ENCODE assay signal across 7 mouse cellular contexts in genomic region chr7:140955758-140956555, GRCm38 (mm10). TPM values are rescaled to one million over a fixed set of nuclear protein-coding genes. Genes with fewer than 3 reads are reported as not detected.
DNase-seq lines count a peak whose midpoint lies in the region; ATAC-seq lines count a peak whose summit lies in the region.

Gm45717 (minus strand) TSS chr7:140955937.
Ifitm2 (minus strand) TSS chr7:140955987.

- no peaks in the 10 kb centered on the region for H3K27me3 ChIP-seq in hindbrain, embryonic 15.5 days
- no peaks in the 10 kb centered on the region for H3K27me3 ChIP-seq in limb, embryonic 13.5 days
- peaks cover 12% of the 10 kb centered on the region; the same call in 1 of the 2 replicates for H3K27me3 ChIP-seq in midbrain, embryonic 13.5 days

- 0 out of 2 replicates have a peak within 1 kb of the TSS, but pooled peaks have one; percentile 15 for H3K27ac ChIP-seq in hindbrain, embryonic 15.5 days (replicated peaks)
- peak within 1 kb of the TSS; percentile 99 for H3K27ac ChIP-seq in limb, embryonic 13.5 days
- H3K27ac ChIP-seq in midbrain, embryonic 13.5 days, result no peak within 1 kb of the TSS

- peaks cover 15% of the 10 kb centered on the region; the same call in 1 of the 2 replicates for H3K4me1 ChIP-seq in hindbrain, embryonic 15.5 days (replicated peaks)
- peaks cover 61% of the 10 kb centered on the region for H3K4me1 ChIP-seq in limb, embryonic 13.5 days
- H3K4me1 ChIP-seq in midbrain, embryonic 13.5 days (replicated peaks), result peaks cover 25% of the 10 kb centered on the region

- no peaks in the 10 kb centered on the region for H3K36me3 ChIP-seq in hindbrain, embryonic 15.5 days
- peaks cover 13% of the 10 kb centered on the region for H3K36me3 ChIP-seq in limb, embryonic 13.5 days
- no peaks in the 10 kb centered on the region for H3K36me3 ChIP-seq in midbrain, embryonic 13.5 days

- H3K9ac ChIP-seq in hindbrain, embryonic 15.5 days, result peak within 1 kb of the TSS; percentile 34
- H3K9ac ChIP-seq in limb, embryonic 13.5 days, result peak within 1 kb of the TSS; percentile 82
- H3K9ac ChIP-seq in midbrain, embryonic 13.5 days (replicated peaks), result peak within 1 kb of the TSS; percentile 56

- 0 out of 2 replicates have a peak, but pooled peaks have one; percentile 57 for ATAC-seq in hindbrain, embryonic 15.5 days (ENCODE audit: low FRiP score, low read depth)
- ATAC-seq in limb, embryonic 13.5 days (ENCODE audit: low FRiP score, low read depth), result peak; percentile 90
- ATAC-seq in midbrain, embryonic 13.5 days, result peak; percentile 59; the same call in 1 of the 2 replicates

- peak; percentile 79 for DNase-seq in Muller cell, postnatal 12 days (ENCODE audit: inconsistent ontology term)
- DNase-seq in brain, adult 2 months (ENCODE audit: low read depth, low spot score), result peak; percentile 83
- DNase-seq in gastrocnemius, adult 8-10 months (ENCODE audit: low spot score in 2 of 2), result peak; percentile 78
- DNase-seq in yolk sac, embryonic 10.5 days (ENCODE audit: low spot score), result peak; percentile 71

- H3K4me2 ChIP-seq in hindbrain, embryonic 15.5 days, result peak within 1 kb of the TSS; percentile 62
- peak within 1 kb of the TSS; percentile 89 for H3K4me2 ChIP-seq in limb, embryonic 13.5 days (replicated peaks)
- peak within 1 kb of the TSS; percentile 54 for H3K4me2 ChIP-seq in midbrain, embryonic 13.5 days (replicated peaks)

- H3K4me3 ChIP-seq in hindbrain, embryonic 15.5 days, result peak within 1 kb of the TSS; percentile 29
- H3K4me3 ChIP-seq in limb, embryonic 13.5 days, result peak within 1 kb of the TSS; percentile 70
- H3K4me3 ChIP-seq in midbrain, embryonic 13.5 days (replicated peaks), result peak within 1 kb of the TSS; percentile 33

- 25% methylated on average over 11 of the region's 11 CpGs for WGBS in hindbrain, embryonic 15.5 days
- WGBS in limb, embryonic 13.5 days, result 2% methylated on average over 11 of the region's 11 CpGs
- 24% methylated on average over 11 of the region's 11 CpGs for WGBS in midbrain, embryonic 13.5 days

- no peaks in the 10 kb centered on the region for H3K9me3 ChIP-seq in hindbrain, embryonic 15.5 days
- no peaks in the 10 kb centered on the region for H3K9me3 ChIP-seq in limb, embryonic 13.5 days
- no peaks in the 10 kb centered on the region for H3K9me3 ChIP-seq in midbrain, embryonic 13.5 days

RNA-seq across cellular contexts. Expression of gene Gm45717, which starts in this region (rescaled TPM):
- not detected for total RNA-seq in gastrocnemius, adult 8-10 months (2022)
- not detected in 2 replicates for polyA plus RNA-seq in hindbrain, embryonic 15.5 days (2015; fragmentation: Nextera tagmentation; extraction: Ambion mirVana)
- polyA plus RNA-seq in limb, embryonic 13.5 days (2015; fragmentation: Nextera tagmentation; extraction: Ambion mirVana), result not detected in 2 replicates
- not detected in 2 replicates for polyA plus RNA-seq in midbrain, embryonic 13.5 days (2015; fragmentation: Nextera tagmentation; extraction: Ambion mirVana)

RNA-seq across cellular contexts. Expression of gene Ifitm2, which starts in this region (rescaled TPM):
- 10 to 100 TPM; 25.1 to 51.9 (median 30.1) TPM for total RNA-seq in gastrocnemius, adult 8-10 months (2022)
- polyA plus RNA-seq in hindbrain, embryonic 15.5 days (2015; fragmentation: Nextera tagmentation; extraction: Ambion mirVana), result 190 and 193 TPM in 2 replicates
- polyA plus RNA-seq in limb, embryonic 13.5 days (2015; fragmentation: Nextera tagmentation; extraction: Ambion mirVana), result 1,181 and 1,271 TPM in 2 replicates
- 125 and 144 TPM in 2 replicates for polyA plus RNA-seq in midbrain, embryonic 13.5 days (2015; fragmentation: Nextera tagmentation; extraction: Ambion mirVana)
